Mouse (Mus musculus): ENCODE data around the gene Actr10.

- TF ChIP-seq GATA1 (IDR thresholded peaks at IDR 0.05; ENCODE audit: borderline replicate concordance, low read length) (no peak), CTCF (IDR thresholded peaks at IDR 0.05; ENCODE audit: low read depth, low read length) (no peak)
Observed at GRCm38 (mm10) chr12:70958640-70959039, 21.0 kb downstream of the Actr10 start.
